Mouse (Mus musculus): ENCODE measurements around the gene Phf21a. TPM values are rescaled to one million over a fixed set of nuclear protein-coding genes. Genes with fewer than 3 reads are reported as not detected.

The Phf21a gene
- polyA plus RNA-seq, 1 experiment: 7.1 TPM

DNA sequence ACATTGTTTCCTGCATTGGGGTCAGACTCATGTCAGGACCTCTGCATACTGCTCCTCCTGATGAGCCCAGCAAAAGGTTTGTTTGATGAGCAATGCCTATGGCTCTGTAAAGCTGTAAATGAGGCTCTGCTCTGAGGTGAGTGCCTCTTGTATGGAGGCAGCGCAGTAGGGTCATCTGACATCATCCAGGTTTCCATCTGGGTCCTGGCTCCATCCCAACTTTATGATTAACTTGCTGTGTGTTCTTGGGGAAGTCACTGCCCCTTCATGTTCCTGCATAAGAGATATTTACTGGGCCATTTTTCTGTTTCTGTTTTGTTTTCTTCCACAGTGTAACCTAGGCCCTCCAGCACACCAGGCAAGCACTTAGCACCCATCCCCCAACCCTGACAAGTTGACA is 304.5 kb downstream of the Phf21a start:
- TF ChIP-seq GATA1 (IDR thresholded peaks at IDR 0.05; ENCODE audit: low read length): no peak

DNA sequence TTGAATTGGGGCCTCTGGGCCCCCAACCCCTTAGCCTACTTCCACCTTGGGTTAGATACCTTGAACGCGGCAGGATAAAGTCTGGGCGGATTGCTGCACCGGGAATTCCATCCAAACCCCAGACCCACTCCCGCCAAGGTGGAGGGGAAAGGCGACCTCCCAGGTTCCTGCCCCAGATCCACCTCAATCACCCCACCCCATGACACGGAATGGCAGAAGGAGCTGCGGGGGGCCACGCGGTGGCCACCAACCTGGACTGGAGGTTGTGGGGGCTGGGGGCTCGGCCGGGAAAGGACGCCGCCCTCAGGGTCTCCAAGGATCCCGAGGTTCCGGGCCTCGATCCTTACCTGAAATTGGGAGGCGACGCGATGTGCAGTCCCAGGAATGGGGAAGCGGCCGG is 307.8 kb downstream of the Phf21a start:
- no peak for TF ChIP-seq GATA1 (IDR thresholded peaks at IDR 0.05; ENCODE audit: low read length)

DNA sequence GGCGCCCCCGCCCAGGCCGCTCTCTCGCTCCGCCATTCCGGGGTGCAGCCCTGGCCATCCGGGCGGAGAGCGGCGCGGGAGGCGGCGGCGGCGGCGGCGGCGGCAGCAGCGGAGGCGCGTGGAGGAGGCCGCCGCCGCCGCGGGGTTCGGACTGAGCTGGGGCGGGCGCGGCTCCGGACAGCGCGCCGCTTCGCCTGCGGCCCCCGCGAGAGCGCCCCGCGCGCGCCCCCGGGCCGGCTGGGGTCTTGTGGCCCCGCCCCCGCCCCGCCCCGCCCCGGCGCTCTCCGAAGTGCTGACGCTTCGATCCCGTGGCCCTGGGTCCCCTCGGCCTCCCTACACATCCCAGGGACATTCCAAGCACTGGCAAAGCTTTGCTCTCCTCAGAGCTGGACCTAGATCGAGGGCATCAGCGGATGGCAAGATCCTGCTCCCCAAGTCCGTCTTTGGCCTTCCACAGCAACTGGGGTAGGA is 308.2 kb downstream of the Phf21a start, which contains the start of gene Mapk8ip1:
Gene Mapk8ip1, minus strand, starts transcription at position 173 of the 471 bp plus-strand sequence.
- TF ChIP-seq GATA1 (IDR thresholded peaks at IDR 0.05; ENCODE audit: low read length): no peak

DNA sequence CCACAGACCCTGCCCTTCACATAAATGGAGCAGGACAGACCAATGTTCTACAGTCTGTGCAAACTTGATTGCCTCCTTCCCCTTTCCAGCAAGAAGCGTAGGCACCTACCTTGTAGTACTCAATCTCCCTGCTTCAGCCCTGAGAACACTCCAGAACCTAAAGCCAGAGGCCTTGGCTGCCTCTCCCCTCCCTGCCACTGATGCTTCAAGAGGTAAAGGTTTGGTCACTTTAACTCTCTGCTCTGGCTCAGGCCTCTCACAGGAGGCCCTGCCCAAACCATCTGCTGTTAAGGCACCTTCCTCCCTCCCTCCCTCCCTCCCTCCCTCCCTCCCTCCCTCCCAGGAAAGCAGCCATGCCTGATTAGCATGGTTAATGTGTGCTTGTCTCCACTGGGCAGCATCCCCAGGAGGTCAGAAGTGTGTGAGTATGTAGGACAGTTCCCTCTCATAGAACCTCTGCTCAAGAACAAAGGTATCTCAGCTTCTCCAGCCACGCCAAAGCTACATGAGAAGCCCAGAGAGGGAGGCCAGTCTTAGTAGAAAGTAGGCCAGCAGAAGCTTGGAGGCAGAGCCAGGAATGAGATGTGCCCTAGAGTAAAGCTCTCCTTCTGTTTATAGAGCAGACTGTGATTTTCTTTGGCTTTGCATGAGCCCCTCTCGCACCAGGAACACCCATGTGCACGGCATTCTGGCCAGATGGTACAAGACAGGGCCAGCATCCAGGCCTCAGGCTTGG is 309.8 kb downstream of the Phf21a start:
- no peak for TF ChIP-seq GATA1 (IDR thresholded peaks at IDR 0.05; ENCODE audit: low read length)

DNA sequence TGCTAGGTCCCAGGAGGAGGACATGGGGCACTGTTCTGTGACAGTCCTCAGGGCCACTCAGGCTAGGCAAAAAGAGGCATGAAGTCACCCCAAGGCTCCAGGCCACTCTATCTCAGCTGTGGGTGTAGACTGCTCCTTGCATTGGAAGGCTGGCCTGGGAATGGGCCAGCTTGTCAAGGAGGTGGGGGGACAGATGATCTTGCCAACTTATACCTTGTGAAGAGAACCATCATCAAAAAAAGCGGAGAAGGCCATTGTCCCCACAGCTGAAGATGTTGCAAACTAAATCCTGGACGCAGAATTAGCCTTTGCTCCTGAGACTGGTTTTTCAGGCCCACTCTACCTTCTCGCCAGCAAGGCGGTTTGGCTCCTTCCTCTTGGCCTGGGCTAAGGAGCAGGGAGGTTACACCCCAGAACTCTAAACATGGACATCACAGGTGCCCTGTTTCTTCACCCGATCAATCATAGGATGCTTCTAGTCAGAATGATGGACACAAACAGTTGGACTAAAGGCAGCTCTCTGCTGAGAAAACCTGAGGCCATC is 310.9 kb downstream of the Phf21a start:
- no peak for TF ChIP-seq GATA1 (IDR thresholded peaks at IDR 0.05; ENCODE audit: low read length)

DNA sequence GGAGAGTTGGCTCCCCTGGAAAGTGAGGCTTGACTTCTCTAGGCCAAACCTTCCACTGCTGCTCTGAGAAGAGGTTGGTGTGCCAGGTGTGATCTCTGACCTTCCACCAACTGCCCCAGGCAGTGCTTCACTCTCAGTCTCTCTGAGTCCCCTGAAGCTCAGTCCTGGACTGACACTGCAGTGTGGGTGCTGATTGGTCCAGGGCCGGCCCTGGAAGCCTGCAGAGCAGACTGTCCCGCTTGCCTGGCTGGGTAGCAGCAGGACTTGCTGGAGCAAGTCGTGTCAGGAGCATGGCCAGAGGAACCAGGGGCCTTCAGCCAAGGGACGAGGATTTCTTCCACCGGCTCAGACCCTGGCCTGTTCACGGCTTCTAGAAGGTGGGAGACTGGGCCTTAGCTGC is 311.8 kb downstream of the Phf21a start:
- TF ChIP-seq GATA1 (IDR thresholded peaks at IDR 0.05; ENCODE audit: low read length): no peak

DNA sequence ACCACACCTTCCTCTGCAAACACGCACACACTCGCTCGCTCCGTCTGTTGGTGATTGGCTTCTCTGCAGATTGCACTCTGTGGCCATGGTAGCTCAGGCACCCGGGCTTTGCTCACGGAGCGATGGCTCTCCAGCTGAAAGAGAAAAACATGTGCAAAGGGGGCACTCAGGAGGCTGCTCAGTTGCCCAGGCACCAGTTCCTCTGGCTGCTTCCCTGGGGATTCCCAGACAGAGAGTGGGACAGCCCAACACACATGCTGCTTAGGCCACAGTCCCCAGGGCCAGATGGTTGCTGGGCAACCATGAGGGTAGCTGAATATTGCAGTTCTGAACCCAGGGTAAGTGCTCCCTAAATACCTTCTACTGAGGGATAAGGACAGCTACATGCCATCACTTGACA is 312.8 kb downstream of the Phf21a start:
- TF ChIP-seq GATA1 (IDR thresholded peaks at IDR 0.05; ENCODE audit: low read length): no peak

DNA sequence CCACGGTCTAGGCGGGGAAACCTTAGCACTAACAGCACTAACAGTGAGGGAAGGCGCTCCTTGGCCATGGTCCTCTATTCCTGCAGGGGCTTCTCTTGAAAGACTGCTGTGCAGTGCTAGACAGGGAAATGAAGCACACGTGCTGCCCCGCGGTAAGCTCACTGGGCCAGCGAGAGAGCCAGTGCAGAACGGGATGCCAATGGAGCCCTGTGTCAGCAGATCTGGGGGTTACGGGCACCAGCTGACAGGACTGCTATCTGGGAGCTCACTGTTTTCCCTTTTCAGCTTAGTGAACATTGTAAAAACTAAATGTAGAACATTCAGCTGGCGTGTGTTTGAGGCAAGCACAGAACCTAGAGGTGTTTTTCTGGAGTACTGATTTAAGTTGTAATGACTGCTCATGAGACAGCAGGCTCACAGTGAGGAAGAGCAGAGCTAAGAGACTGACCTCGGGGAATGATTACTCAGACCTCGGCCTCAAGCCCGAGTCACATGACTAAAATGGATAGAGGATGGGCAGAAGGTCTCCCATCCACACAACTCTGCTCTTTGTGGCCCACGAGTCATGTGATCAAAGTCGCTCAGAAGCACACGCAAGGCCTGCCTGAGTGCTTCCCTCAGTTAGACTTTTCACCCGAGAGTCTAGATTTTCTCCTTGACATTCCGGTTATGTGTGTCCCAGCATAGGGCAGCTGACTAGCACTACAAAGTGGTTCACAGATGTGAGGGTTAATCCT is 315.6 kb downstream of the Phf21a start:
- TF ChIP-seq GATA1 (IDR thresholded peaks at IDR 0.05; ENCODE audit: low read length): no peak

DNA sequence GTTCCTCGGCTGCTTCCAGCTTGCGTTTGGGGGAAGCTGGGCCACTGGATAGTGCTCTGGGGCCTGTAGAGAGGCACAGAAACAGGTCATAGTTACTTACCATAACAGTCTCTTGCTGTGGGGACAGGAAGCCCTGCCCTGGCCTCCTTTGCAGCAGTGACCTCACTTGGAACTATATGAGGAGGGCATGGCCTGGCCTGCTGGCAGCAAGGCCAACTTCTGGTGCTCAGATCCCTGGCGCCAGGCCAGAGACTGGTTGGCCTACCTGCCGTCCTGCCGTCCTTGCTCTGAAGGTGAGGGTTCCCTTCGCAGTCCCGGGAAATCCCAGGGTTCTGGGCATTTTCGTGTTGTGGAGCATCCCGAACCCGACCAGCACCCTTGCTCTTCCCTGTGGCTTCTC is 318.8 kb downstream of the Phf21a start:
- TF ChIP-seq GATA1 (IDR thresholded peaks at IDR 0.05; ENCODE audit: low read length): no peak

Other genes with a start within 250 kb of the Phf21a start
- 0.17 and 0.23 TPM in 2 replicates for gene Chrm4, start 165.9 kb upstream of the Phf21a start, polyA plus RNA-seq (2012)
- 7.4 and 8.7 TPM in 2 replicates for gene Mdk, start 160.8 kb upstream of the Phf21a start, polyA plus RNA-seq (2012)
- gene Gm9821, start 147.4 kb upstream of the Phf21a start, polyA plus RNA-seq (2012): not detected in 2 replicates
- 462 and 526 TPM in 2 replicates for gene Dgkz, start 117.3 kb upstream of the Phf21a start, polyA plus RNA-seq (2012)
- 0.94 and 1.0 TPM in 2 replicates for gene Creb3l1, start 68.6 kb upstream of the Phf21a start, polyA plus RNA-seq (2012)